Mouse (Mus musculus) G1E (cell line): ENCODE data around the gene Klhdc4. TPM values are rescaled to one million over a fixed set of nuclear protein-coding genes. Genes with fewer than 3 reads are reported as not detected.

ENCODE experiments used
- ATAC-seq: 2 replicates; pipeline ENCODE4 v1.8.0; 2016; ENCODE audit warnings: mild to moderate bottlenecking; ENCODE audit not compliant: insufficient number of reproducible peaks, poor library complexity, low FRiP score, severe bottlenecking; ENCODE audit errors: extremely low read depth
- DNase-seq: peaks from one replicate; pipeline ENCODE4 v3.0.0; 2012; ENCODE audit warnings: low spot score
- H3K27me3 ChIP-seq: 2 replicates; pipeline ENCODE4 v1.6.1; 2012; ENCODE audit warnings: mild to moderate bottlenecking, low read length, inconsistent platforms; ENCODE audit not compliant: insufficient read depth
- H3K36me3 ChIP-seq: replicated peaks from 2 replicates; pipeline ENCODE3; 2012; ENCODE audit warnings: mild to moderate bottlenecking, inconsistent platforms
- H3K4me1 ChIP-seq: 2 replicates; pipeline ENCODE4 v1.6.1; 2012; ENCODE audit warnings: low read depth, low read length, inconsistent platforms, mixed read lengths; ENCODE audit not compliant: insufficient read depth
- H3K4me3 ChIP-seq: 2 replicates; pipeline ENCODE4 v1.5.1; 2012; ENCODE audit warnings: low read depth, mild to moderate bottlenecking, inconsistent platforms, low read length, moderate library complexity, mixed read lengths
- H3K9me3 ChIP-seq: replicated peaks from 2 replicates; pipeline ENCODE4 v1.6.1; 2012; ENCODE audit warnings: inconsistent platforms
- CTCF ChIP-seq: IDR thresholded peaks from 2 replicates; pipeline ENCODE4 v1.5.1; 2012; ENCODE audit warnings: low read depth, low read length, inconsistent platforms, mixed read lengths
- GATA1 ChIP-seq: IDR thresholded peaks from 2 replicates; pipeline ENCODE4 v1.6.1; 2012; ENCODE audit warnings: borderline replicate concordance, low read length, inconsistent platforms, mixed read lengths
- GATA2 ChIP-seq: IDR thresholded peaks from 2 replicates; pipeline ENCODE4 v1.6.1; 2012; ENCODE audit warnings: low read depth, low read length, inconsistent platforms, borderline replicate concordance
- POLR2AphosphoS5 ChIP-seq: IDR thresholded peaks from 2 replicates; pipeline ENCODE4 v1.6.1; 2012; ENCODE audit warnings: low read depth, low read length, inconsistent platforms; ENCODE audit not compliant: insufficient replicate concordance
- TAL1 ChIP-seq: conservative IDR thresholded peaks from 2 replicates; pipeline ENCODE4 v1.6.1; 2012; ENCODE audit warnings: low read depth, low read length, inconsistent platforms, mixed read lengths
- polyA plus RNA-seq: library from polyadenylated mRNA; stranded (reverse); fragments of >175 nt; gene quantifications from 2 replicates; pipeline ENCODE4 v1.2.3, GENCODE M21; 2012
- total RNA-seq, 2 experiments: library from RNA; stranded (forward) in 1 of 2; stranded (reverse) in 1 of 2; fragments of 200-1000 nt in 1 of 2; fragments of >200 nt in 1 of 2; fragmentation: Nextera tagmentation in 1 of 2; gene quantifications; 2 replicates each; pipeline ENCODE4 v1.2.3; 2014 to 2017

The Klhdc4 gene
- total and polyA plus RNA-seq, 3 experiments = 12.3 to 44.5 (median 15.9) TPM

DNA sequence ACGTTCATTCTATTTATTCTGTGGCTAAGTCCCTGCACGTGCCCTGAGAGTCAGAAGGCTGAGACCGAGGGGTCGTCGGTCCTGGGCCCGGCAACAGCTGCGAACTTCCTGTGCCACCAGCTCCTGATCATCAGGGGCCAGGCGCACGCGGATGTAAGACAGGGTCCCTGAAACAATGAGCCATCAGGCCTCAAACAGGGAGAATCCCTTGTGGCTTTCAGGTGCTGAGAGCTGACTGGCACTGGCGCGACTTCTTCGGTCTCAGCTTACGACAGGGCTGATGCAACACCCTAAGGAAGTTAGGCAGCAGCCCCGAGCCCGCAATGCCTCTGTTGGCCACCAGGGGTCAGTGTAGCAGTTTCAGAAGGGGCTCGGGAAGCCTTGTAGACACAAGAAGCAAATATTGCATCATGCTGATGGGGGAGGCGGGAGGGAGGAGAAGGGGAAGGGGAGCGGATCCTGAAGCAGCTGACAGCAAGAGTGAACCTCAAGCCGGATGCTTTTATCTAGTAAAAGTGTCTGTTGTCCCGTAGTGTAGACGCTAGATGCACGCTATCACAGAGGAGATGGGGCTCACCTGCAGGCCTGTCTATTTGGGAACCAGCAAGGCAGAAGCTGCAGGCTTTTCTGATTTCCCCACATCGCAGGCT, 21.6 kb upstream of the Klhdc4 start:
- peak; percentile 85 for ATAC-seq
- H3K9me3 ChIP-seq = no peaks in the 10 kb centered on the region
- H3K4me1 ChIP-seq = peaks cover 54% of the 10 kb centered on the region
- H3K36me3 ChIP-seq = no peaks in the 10 kb centered on the region
- H3K4me3 ChIP-seq = peak overlapping the region; percentile 65; the same call in 1 of the 2 replicates
- TF ChIP-seq POLR2AphosphoS5 = no peak
- peak; percentile 98 for TF ChIP-seq CTCF
- DNase-seq = peak; percentile 72
- H3K27me3 ChIP-seq = peaks cover 26% of the 10 kb centered on the region

DNA sequence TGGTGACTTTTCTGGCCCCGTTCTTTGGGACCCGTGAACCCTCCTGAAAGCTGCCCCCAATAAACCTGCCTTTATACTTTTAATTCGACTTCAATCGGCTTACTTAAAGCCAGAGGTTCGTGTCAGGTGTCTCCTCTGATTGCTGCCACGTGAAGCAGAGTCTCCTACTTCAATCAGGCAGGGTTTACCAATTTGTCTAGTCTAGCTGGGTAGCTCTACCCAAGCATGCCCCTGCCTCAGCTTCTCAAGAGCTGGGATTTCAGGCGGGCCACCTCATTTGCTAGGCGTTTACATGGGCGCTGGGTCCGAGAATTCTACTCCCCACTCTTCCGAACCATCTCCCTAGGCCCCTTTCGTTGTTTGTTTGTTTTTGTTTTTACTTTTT, 21.1 kb upstream of the Klhdc4 start:
- ATAC-seq = no peak

DNA sequence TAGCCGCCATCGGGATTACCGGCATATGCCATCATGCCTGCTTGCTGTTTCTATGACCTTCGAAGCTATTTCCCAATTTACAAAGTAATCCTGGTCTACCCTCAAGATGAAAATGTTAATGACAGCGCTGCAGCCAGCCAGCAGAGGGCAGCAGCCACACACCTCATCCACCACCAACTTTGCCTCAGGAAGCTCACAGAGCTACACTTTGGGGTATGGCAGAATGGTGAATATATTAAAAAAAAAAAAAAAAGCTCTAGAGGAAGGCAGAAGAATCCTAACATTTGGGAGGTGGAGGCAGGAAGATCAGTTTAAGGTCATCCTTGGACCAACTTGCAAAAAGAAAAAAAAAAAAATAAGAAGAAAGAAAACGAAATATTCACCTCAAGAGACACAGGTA, 20.6 kb upstream of the Klhdc4 start:
- no peak for TF ChIP-seq POLR2AphosphoS5
- TF ChIP-seq CTCF = peak; percentile 84
- no peak for TF ChIP-seq TAL1
- no peak for TF ChIP-seq GATA2
- TF ChIP-seq GATA1 = no peak
- peak; percentile 52; the same call in 1 of the 2 replicates for ATAC-seq
- H3K4me1 ChIP-seq = peaks cover 54% of the 10 kb centered on the region
- H3K36me3 ChIP-seq = no peaks in the 10 kb centered on the region
- peak; percentile 67 for DNase-seq
- peak overlapping the region; percentile 5; the same call in 1 of the 2 replicates for H3K4me3 ChIP-seq
- no peaks in the 10 kb centered on the region for H3K9me3 ChIP-seq
- peaks cover 34% of the 10 kb centered on the region for H3K27me3 ChIP-seq

More for the DNA sequence above, 21.1 kb upstream of the Klhdc4 start:
- no peak for DNase-seq
- TF ChIP-seq TAL1 = no peak
- no peak for TF ChIP-seq CTCF
- TF ChIP-seq POLR2AphosphoS5 = no peak
- no peak for TF ChIP-seq GATA1
- TF ChIP-seq GATA2 = no peak
- Histone ChIP-seq H3K4me3 (peak overlapping the region; percentile 5; the same call in 1 of the 2 replicates), H3K36me3 (no peaks in the 10 kb centered on the region), H3K4me1 (peaks cover 54% of the 10 kb centered on the region), H3K27me3 (peaks cover 31% of the 10 kb centered on the region), H3K9me3 (no peaks in the 10 kb centered on the region)

DNA sequence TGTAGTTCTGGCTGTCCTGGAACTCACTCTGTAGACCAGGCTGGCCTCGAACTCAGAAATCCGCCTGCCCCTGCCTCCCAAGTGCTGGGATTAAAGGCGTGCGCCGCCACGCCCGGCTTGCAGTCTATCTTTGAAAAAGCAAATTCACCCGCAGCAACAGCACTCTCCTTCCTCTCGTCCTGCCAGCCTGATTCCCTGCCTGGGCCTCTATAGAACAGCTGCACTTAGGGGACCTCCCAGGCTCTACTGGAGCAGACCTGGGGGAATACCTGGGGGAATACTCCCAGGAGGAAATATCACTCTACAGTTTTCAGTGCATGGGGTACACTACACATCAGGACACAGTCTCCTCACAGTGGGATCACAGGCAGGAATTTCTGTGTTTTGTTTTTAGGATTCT, 19.9 kb upstream of the Klhdc4 start:
- Histone ChIP-seq H3K4me3 (no peak overlapping the region), H3K36me3 (no peaks in the 10 kb centered on the region), H3K9me3 (no peaks in the 10 kb centered on the region), H3K4me1 (peaks cover 54% of the 10 kb centered on the region), H3K27me3 (peaks cover 31% of the 10 kb centered on the region)
- no peak for DNase-seq
- ATAC-seq = no peak
- TF ChIP-seq TAL1 (no peak), POLR2AphosphoS5 (no peak), GATA2 (no peak), GATA1 (no peak), CTCF (no peak)

DNA sequence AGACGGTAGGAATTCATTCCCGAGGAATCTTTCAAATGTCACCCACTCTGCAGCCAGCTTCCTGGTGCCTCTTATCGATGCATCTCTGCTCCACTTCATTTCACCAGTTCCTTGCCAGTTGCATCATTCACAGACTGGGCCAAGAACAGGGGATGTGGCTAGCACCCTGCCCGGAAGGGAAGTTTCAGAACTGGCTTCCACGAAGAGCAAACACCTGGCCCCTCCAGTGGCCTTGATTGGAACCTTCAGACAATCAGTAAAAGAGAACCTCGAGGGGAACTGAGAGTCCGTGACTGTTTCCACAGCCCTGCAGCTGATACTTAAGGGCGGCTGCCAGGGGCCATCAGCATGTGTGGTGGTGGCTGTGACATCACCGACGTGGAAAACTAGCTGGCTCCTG, 19.1 kb upstream of the Klhdc4 start:
- Histone ChIP-seq H3K4me1 (peaks cover 54% of the 10 kb centered on the region), H3K4me3 (no peak overlapping the region), H3K36me3 (no peaks in the 10 kb centered on the region), H3K9me3 (no peaks in the 10 kb centered on the region), H3K27me3 (peaks cover 33% of the 10 kb centered on the region)
- no peak for ATAC-seq
- no peak for DNase-seq
- no peak for TF ChIP-seq CTCF
- TF ChIP-seq TAL1 = no peak
- no peak for TF ChIP-seq POLR2AphosphoS5

DNA sequence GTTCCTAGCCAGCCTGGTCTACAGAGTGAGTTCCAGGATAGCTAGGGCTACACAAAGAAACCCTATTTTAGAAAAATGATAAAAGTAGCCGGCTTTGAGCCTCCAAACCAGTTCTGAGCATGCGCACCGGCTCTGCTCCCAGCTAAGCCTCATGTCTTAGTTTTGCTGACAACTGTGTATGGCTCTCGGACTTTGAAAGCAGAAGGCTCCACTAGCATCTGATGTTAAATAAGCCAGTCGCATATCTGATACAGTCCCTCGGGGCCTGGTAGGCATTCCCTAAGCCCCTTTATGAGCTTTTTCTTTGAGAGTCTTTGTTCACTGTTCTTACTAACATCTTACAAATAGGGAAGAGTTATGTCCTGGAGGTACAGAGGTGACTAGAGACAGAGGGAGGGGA, 18.6 kb upstream of the Klhdc4 start:
- no peaks in the 10 kb centered on the region for H3K9me3 ChIP-seq
- no peak for TF ChIP-seq GATA2
- no peak for TF ChIP-seq POLR2AphosphoS5
- TF ChIP-seq CTCF = no peak
- H3K27me3 ChIP-seq = peaks cover 33% of the 10 kb centered on the region
- H3K4me1 ChIP-seq = peaks cover 50% of the 10 kb centered on the region
- no peaks in the 10 kb centered on the region for H3K36me3 ChIP-seq
- H3K4me3 ChIP-seq = no peak overlapping the region
- no peak for DNase-seq
- ATAC-seq = no peak

DNA sequence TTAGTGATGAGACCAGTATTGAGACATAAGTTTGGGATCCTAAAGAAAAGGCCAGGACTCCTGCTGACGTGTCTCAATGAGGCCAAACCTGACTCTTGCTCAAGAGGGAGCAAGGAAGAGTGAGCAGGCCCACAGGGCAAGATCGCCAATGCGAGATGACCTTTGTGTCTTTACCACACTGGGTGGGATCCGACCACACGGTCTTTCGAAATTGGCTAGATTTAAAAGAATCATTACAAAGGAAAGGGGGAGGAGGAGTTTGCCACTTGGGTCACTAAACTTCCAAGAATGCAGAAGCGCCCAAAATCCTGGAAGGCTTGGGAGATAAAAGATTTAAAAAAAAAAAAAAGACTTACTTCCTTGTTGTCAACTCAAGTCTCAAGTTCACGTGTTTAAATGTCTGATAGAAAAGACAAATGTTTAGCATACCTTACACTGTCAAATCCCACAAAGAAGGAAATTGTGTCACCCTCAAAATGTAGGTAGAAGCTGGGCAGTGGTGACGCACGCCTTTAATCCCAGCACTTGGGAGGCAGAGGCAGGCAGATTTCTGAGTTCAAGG, 18.0 kb upstream of the Klhdc4 start:
- H3K4me1 ChIP-seq = peaks cover 45% of the 10 kb centered on the region
- ATAC-seq (no peak), DNase-seq (no peak)
- H3K36me3 ChIP-seq = no peaks in the 10 kb centered on the region
- TF ChIP-seq GATA2 = no peak
- TF ChIP-seq POLR2AphosphoS5 = no peak
- TF ChIP-seq TAL1 = no peak
- TF ChIP-seq CTCF = no peak
- TF ChIP-seq GATA1 = no peak
- no peaks in the 10 kb centered on the region for H3K9me3 ChIP-seq
- peaks cover 37% of the 10 kb centered on the region for H3K27me3 ChIP-seq
- no peak overlapping the region for H3K4me3 ChIP-seq
